Mouse (Mus musculus): Measurements from ENCODE around the gene Trim65.

- TF ChIP-seq CTCF (IDR thresholded peaks at IDR 0.05; ENCODE audit: borderline replicate concordance, extremely low read depth, insufficient read depth, insufficient read length) (no peak), POLR2A (IDR thresholded peaks at IDR 0.05; ENCODE audit: borderline replicate concordance, extremely low read depth, insufficient read depth, insufficient read length, poor library complexity, severe bottlenecking) (no peak)
Observed at GRCm38 (mm10) chr11:116100839-116101238, 30.1 kb downstream of the Trim65 start.

All from brain, embryonic 14.5 days (tissue).